Mouse (Mus musculus) megakaryocyte progenitor cell, adult 5-6 weeks (primary cell): ENCODE results near the gene Deaf1. TPM values are rescaled to one million over a fixed set of nuclear protein-coding genes. Genes with fewer than 3 reads are reported as not detected.

Source experiments
- ATAC-seq: replicated peaks from 2 replicates; pipeline ENCODE4 v1.8.0; 2016; ENCODE audit warnings: mild to moderate bottlenecking, moderate TSS enrichment, inconsistent platforms; ENCODE audit not compliant: poor library complexity
- total RNA-seq, 2 experiments: library from RNA; stranded (forward) in 1 of 2; stranded (reverse) in 1 of 2; fragments of 157-497, 149-512 nt in 1 of 2; fragments of 200-1000 nt in 1 of 2; gene quantifications; 2 replicates each; pipeline versions ENCODE4 v1.2.3 to v1.2.4; 2015 to 2017

The Deaf1 gene
- total RNA-seq (2015) (33.6 and 33.7 TPM in 2 replicates), total RNA-seq (2017) (19.8 and 23.0 TPM in 2 replicates)

GRCm38 (mm10) chr7:141327469-141328372, at the start of gene Deaf1, which contains the start of gene Tmem80:
Gene Deaf1, minus strand, starts transcription at chr7:141327690.
Gene Tmem80, plus strand, starts transcription at chr7:141327739.
- peak; percentile 86 for ATAC-seq

GRCm38 (mm10) chr7:141374399-141374798, 46.9 kb upstream of the Deaf1 start:
- ATAC-seq, result peak; percentile 32; the same call in 1 of the 2 replicates

GRCm38 (mm10) chr7:141373611-141374010, 46.1 kb upstream of the Deaf1 start:
- no peak for ATAC-seq

GRCm38 (mm10) chr7:141371942-141372595, 44.6 kb upstream of the Deaf1 start:
- peak; percentile 64 for ATAC-seq

GRCm38 (mm10) chr7:141369918-141370317, 42.4 kb upstream of the Deaf1 start:
- ATAC-seq, result peak; percentile 59

GRCm38 (mm10) chr7:141367358-141367757, 39.9 kb upstream of the Deaf1 start:
- no peak for ATAC-seq

- ATAC-seq, result no peak
Observed at GRCm38 (mm10) chr7:141365049-141365445, 37.6 kb upstream of the Deaf1 start.

- ATAC-seq, result peak; percentile 76
Observed at GRCm38 (mm10) chr7:141364349-141365048, 37.0 kb upstream of the Deaf1 start.

GRCm38 (mm10) chr7:141363752-141364125, 36.2 kb upstream of the Deaf1 start:
- ATAC-seq, result peak; percentile 20

- ATAC-seq, result peak; percentile 83
Observed at GRCm38 (mm10) chr7:141363106-141363751, 35.7 kb upstream of the Deaf1 start.

- ATAC-seq, result no peak
Observed at GRCm38 (mm10) chr7:141361510-141361909, 34.0 kb upstream of the Deaf1 start.

- no peak for ATAC-seq
Observed at GRCm38 (mm10) chr7:141356971-141357370, 29.5 kb upstream of the Deaf1 start.

- peak; percentile 76 for ATAC-seq
Observed at GRCm38 (mm10) chr7:141355626-141356326, 28.3 kb upstream of the Deaf1 start.

- ATAC-seq, result no peak
Observed at GRCm38 (mm10) chr7:141355051-141355450, 27.6 kb upstream of the Deaf1 start.

- ATAC-seq, result no peak
Observed at GRCm38 (mm10) chr7:141351061-141351460, 23.6 kb upstream of the Deaf1 start.

- no peak for ATAC-seq
Observed at GRCm38 (mm10) chr7:141344787-141345186, 17.3 kb upstream of the Deaf1 start.

- ATAC-seq, result no peak
Observed at GRCm38 (mm10) chr7:141343696-141344095, 16.2 kb upstream of the Deaf1 start.

- ATAC-seq, result no peak
Observed at GRCm38 (mm10) chr7:141343230-141343629, 15.7 kb upstream of the Deaf1 start.

GRCm38 (mm10) chr7:141341689-141342226, 14.3 kb upstream of the Deaf1 start:
- ATAC-seq, result no peak

GRCm38 (mm10) chr7:141340476-141340875, 13.0 kb upstream of the Deaf1 start:
- no peak for ATAC-seq
